Mouse (Mus musculus) CD4-positive helper T cell, adult 2 months (primary cell): ENCODE data around the gene Aarsd1.
"Not testable (repeated sequence)": the region's sequence is repeated elsewhere in the genome, so short reads cannot be mapped to it uniquely, and the experiment has no call there.

Experiments
- DNase-seq: peaks from one replicate; pipeline ENCODE4 v3.0.0-alpha.2; 2012; ENCODE audit warnings: low read depth, missing footprints, low spot score

Gene Aarsd1

GRCm38 (mm10) chr11:101417101-101417855, at the start of gene Aarsd1:
Gene Aarsd1, minus strand, starts transcription at chr11:101417615.
- peak; percentile 89 for DNase-seq

- DNase-seq: not testable (repeated sequence)
Measured at GRCm38 (mm10) chr11:101466552-101466950, 49.1 kb upstream of the Aarsd1 start.

GRCm38 (mm10) chr11:101465869-101466551, 48.6 kb upstream of the Aarsd1 start, which contains the start of gene Vat1:
Gene Vat1, minus strand, starts transcription at chr11:101466230.
- peak; percentile 78 for DNase-seq

GRCm38 (mm10) chr11:101465101-101465868, 47.9 kb upstream of the Aarsd1 start:
- DNase-seq: peak; percentile 69

- peak; percentile 32 for DNase-seq
Measured at GRCm38 (mm10) chr11:101464211-101465100, 47.0 kb upstream of the Aarsd1 start, which contains the start of gene Rnd2. Gene Rnd2, plus strand, starts transcription at chr11:101464999.

- DNase-seq: no peak
Measured at GRCm38 (mm10) chr11:101462583-101463440, 45.4 kb upstream of the Aarsd1 start.

GRCm38 (mm10) chr11:101462141-101462540, 44.7 kb upstream of the Aarsd1 start:
- DNase-seq: no peak

GRCm38 (mm10) chr11:101460321-101460720, 42.9 kb upstream of the Aarsd1 start:
- no peak for DNase-seq

- no peak for DNase-seq
Measured at GRCm38 (mm10) chr11:101459716-101460115, 42.3 kb upstream of the Aarsd1 start.

- no peak for DNase-seq
Measured at GRCm38 (mm10) chr11:101458217-101458616, 40.8 kb upstream of the Aarsd1 start.

- no peak for DNase-seq
Measured at GRCm38 (mm10) chr11:101457631-101458030, 40.2 kb upstream of the Aarsd1 start.

- no peak for DNase-seq
Measured at GRCm38 (mm10) chr11:101455627-101456026, 38.2 kb upstream of the Aarsd1 start.

- DNase-seq: no peak
Measured at GRCm38 (mm10) chr11:101454702-101455101, 37.3 kb upstream of the Aarsd1 start.

- DNase-seq: no peak
Measured at GRCm38 (mm10) chr11:101452093-101452774, 34.8 kb upstream of the Aarsd1 start.

- no peak for DNase-seq
Measured at GRCm38 (mm10) chr11:101451536-101451935, 34.1 kb upstream of the Aarsd1 start.

GRCm38 (mm10) chr11:101450394-101450793, 33.0 kb upstream of the Aarsd1 start:
- peak; percentile 49 for DNase-seq

- DNase-seq: not testable (repeated sequence)
Measured at GRCm38 (mm10) chr11:101449596-101449995, 32.2 kb upstream of the Aarsd1 start.

GRCm38 (mm10) chr11:101448899-101449298, 31.5 kb upstream of the Aarsd1 start:
- no peak for DNase-seq

GRCm38 (mm10) chr11:101448274-101448746, 30.9 kb upstream of the Aarsd1 start, which contains the start of gene Ifi35:
Gene Ifi35, plus strand, starts transcription at chr11:101448407.
- DNase-seq: peak; percentile 91
